Mouse (Mus musculus): ENCODE data around the gene Ptgs2. TPM values are rescaled to one million over a fixed set of nuclear protein-coding genes. Genes with fewer than 3 reads are reported as not detected.

The Ptgs2 gene
- polyA plus RNA-seq, 1 experiment from 2014 or later = 0.09 TPM

DNA sequence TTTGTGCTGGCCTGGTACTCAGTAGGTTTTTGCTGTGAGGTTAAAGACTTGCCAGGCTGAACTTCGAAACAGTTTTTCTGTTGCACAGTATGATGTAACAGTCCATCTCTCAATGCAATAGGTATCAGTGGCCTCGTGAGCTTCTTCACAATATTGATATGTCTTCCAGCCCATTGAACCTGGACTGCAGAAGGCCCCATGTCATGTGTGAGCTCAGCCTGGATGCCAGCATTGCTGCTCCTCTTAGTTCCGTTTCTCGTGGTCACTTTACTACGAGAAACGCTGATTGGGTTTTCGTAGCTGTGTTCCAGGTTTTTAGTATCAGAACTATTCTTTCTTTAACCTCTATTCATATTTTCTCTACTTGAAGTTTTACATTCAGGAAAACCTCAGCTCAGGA, 6.9 kb downstream of the Ptgs2 start:
- H3K4me1 ChIP-seq (replicated peaks) = no peaks in the 10 kb centered on the region
- H3K27me3 ChIP-seq (replicated peaks) = no peaks in the 10 kb centered on the region
- no peaks in the 10 kb centered on the region for H3K9me3 ChIP-seq (replicated peaks)
- H3K4me2 ChIP-seq = no peak overlapping the region
- H3K4me3 ChIP-seq = no peak overlapping the region
- H3K9ac ChIP-seq = no peak overlapping the region
- no peak overlapping the region for H3K27ac ChIP-seq (ENCODE audit: poor library complexity, severe bottlenecking)
- no peaks in the 10 kb centered on the region for H3K36me3 ChIP-seq
- 86% methylated on average over 7 of the region's 7 CpGs for WGBS
- ATAC-seq (ENCODE audit: insufficient number of reproducible peaks, low FRiP score) = no peak

- WGBS = 76% methylated on average over 2 of the region's 2 CpGs
- no peak overlapping the region for H3K9ac ChIP-seq
- no peak for ATAC-seq (ENCODE audit: insufficient number of reproducible peaks, low FRiP score)
- H3K4me1 ChIP-seq (replicated peaks) = no peaks in the 10 kb centered on the region
- no peaks in the 10 kb centered on the region for H3K9me3 ChIP-seq (replicated peaks)
- H3K4me2 ChIP-seq = no peak overlapping the region
- H3K36me3 ChIP-seq = no peaks in the 10 kb centered on the region
- H3K27me3 ChIP-seq (replicated peaks) = no peaks in the 10 kb centered on the region
- H3K27ac ChIP-seq (ENCODE audit: poor library complexity, severe bottlenecking) = no peak overlapping the region
- H3K4me3 ChIP-seq = no peak overlapping the region
These were observed 9.8 kb downstream of the Ptgs2 start for GRCm38 (mm10) chr1:150109591-150109990.

DNA sequence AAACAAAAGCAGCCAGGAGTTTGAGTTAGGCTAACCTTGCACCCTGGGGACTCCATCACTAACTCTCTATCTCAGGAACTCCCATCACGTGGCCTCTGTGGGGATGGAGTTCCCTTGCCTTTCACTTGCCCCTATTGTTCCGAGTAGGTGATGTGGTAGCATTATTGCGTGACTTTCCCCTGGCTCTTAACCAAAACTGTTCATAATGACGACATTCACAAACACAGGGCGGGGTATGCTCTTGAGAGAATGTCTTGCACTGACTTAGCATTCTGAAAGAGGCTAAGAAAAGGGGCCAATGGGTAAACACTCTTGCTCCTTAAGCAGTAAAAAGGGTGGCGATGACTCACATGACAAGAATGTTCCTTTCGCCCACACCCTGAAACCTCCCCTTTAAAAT, 15.5 kb downstream of the Ptgs2 start:
- Histone ChIP-seq H3K27me3 (replicated peaks) (no peaks in the 10 kb centered on the region), H3K4me3 (no peak overlapping the region), H3K9me3 (replicated peaks) (no peaks in the 10 kb centered on the region), H3K4me1 (replicated peaks) (no peaks in the 10 kb centered on the region), H3K9ac (no peak overlapping the region), H3K36me3 (no peaks in the 10 kb centered on the region), H3K27ac (ENCODE audit: poor library complexity, severe bottlenecking) (no peak overlapping the region), H3K4me2 (no peak overlapping the region)
- ATAC-seq (ENCODE audit: insufficient number of reproducible peaks, low FRiP score) = no peak
- 70% methylated on average over 7 of the region's 7 CpGs for WGBS

- H3K4me1 ChIP-seq (replicated peaks) = no peaks in the 10 kb centered on the region
These were observed 18.5 kb downstream of the Ptgs2 start for GRCm38 (mm10) chr1:150118352-150118751.

DNA sequence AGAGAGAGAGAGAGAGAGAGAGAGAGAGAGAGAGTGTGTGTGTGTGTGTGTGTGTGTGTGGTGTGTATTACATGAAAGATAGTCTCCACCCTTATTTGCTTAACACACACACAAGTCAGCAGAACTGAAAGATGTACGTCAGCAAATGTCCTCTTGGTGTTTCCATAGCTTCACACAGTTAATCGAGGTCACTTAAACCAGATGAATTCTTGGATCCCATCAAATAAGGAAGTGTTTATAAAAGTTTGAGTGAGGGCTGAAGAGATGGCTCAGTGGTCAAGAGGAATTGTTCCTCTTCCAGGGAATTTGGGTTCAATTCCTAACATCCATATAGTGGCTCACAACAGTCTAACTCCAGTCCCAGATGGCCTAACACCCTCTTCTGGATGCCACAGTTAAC, 25.7 kb downstream of the Ptgs2 start:
- Histone ChIP-seq H3K27me3 (replicated peaks) (no peaks in the 10 kb centered on the region), H3K4me2 (no peak overlapping the region), H3K9ac (no peak overlapping the region), H3K27ac (ENCODE audit: poor library complexity, severe bottlenecking) (no peak overlapping the region), H3K4me3 (no peak overlapping the region), H3K4me1 (replicated peaks) (no peaks in the 10 kb centered on the region), H3K9me3 (replicated peaks) (no peaks in the 10 kb centered on the region; the same call in 1 of the 2 replicates), H3K36me3 (no peaks in the 10 kb centered on the region)
- no peak for ATAC-seq (ENCODE audit: insufficient number of reproducible peaks, low FRiP score)
- 76% methylated on average over 2 of the region's 2 CpGs for WGBS

More at GRCm38 (mm10) chr1:150118352-150118751, 18.5 kb downstream of the Ptgs2 start:
- 71% methylated on average over 5 of the region's 5 CpGs for WGBS
- H3K9ac ChIP-seq = no peak overlapping the region
- no peaks in the 10 kb centered on the region for H3K9me3 ChIP-seq (replicated peaks)
- no peaks in the 10 kb centered on the region for H3K36me3 ChIP-seq
- no peaks in the 10 kb centered on the region for H3K27me3 ChIP-seq (replicated peaks)
- H3K4me3 ChIP-seq = no peak overlapping the region
- no peak overlapping the region for H3K4me2 ChIP-seq
- no peak for ATAC-seq (ENCODE audit: insufficient number of reproducible peaks, low FRiP score)
- H3K27ac ChIP-seq (ENCODE audit: poor library complexity, severe bottlenecking) = no peak overlapping the region

DNA sequence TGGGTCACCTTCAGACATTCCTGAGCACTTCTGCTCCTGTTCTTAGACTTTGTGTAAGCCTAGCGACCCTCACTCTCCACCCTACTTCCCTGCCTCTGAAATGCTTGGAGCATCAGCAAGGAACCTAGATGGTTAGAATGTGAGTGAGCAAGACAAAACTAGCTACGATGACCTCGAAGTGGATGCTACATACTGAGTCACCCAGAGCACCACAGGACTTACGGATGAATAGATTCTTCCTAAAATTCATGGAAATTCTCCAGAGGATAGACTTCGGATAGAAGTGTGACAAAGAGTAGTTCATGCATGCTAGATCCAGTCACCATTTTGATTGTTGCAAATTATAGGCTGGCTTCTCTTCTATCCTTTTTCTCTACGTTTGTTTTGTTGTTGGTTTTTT, 30.2 kb downstream of the Ptgs2 start:
- Histone ChIP-seq H3K27me3 (replicated peaks) (no peaks in the 10 kb centered on the region), H3K4me1 (replicated peaks) (no peaks in the 10 kb centered on the region), H3K9ac (no peak overlapping the region), H3K9me3 (replicated peaks) (no peaks in the 10 kb centered on the region; the same call in 1 of the 2 replicates), H3K36me3 (no peaks in the 10 kb centered on the region), H3K4me3 (no peak overlapping the region), H3K4me2 (no peak overlapping the region), H3K27ac (ENCODE audit: poor library complexity, severe bottlenecking) (no peak overlapping the region)
- no peak for ATAC-seq (ENCODE audit: insufficient number of reproducible peaks, low FRiP score)
- 76% methylated on average over 6 of the region's 6 CpGs for WGBS

DNA sequence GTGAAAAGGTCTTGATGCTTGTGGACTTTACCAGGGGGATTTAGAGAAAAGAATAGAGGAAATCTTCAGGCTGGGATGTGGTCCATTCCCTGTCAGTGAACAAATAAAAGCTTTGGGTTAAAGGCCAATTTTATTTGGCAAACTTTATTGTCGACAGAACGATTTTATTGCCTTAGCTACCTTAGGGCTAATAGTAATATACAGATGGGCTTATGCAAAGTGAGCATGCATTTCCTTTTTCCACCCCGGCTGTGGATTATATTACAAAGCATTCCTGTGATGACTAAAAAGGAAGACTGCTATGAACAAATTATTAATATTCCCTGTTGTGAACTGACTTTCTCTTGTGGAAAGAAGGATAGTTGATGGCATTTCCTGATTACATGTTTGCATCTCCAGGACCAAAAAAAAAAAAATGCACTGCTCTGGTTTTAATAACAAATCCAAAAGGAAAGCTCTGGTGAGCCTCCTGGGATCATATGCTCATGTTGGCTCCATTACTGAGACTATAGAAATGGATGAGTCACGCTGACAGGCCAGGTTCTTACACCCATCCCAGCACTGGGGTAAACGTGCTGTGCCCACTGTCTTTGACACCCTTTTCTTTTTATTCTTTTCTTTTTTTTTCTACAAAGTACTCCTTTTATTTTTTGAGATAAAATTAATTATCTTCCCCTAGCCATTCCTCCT, 30.9 kb downstream of the Ptgs2 start:
- 77% methylated on average over 5 of the region's 5 CpGs for WGBS
- no peaks in the 10 kb centered on the region for H3K27me3 ChIP-seq (replicated peaks)
- H3K9ac ChIP-seq = no peak overlapping the region
- no peak overlapping the region for H3K27ac ChIP-seq (ENCODE audit: poor library complexity, severe bottlenecking)
- H3K4me3 ChIP-seq = no peak overlapping the region
- ATAC-seq (ENCODE audit: insufficient number of reproducible peaks, low FRiP score) = no peak
- no peaks in the 10 kb centered on the region; the same call in 1 of the 2 replicates for H3K9me3 ChIP-seq (replicated peaks)
- H3K4me1 ChIP-seq (replicated peaks) = no peaks in the 10 kb centered on the region
- H3K4me2 ChIP-seq = no peak overlapping the region
- H3K36me3 ChIP-seq = no peaks in the 10 kb centered on the region

DNA sequence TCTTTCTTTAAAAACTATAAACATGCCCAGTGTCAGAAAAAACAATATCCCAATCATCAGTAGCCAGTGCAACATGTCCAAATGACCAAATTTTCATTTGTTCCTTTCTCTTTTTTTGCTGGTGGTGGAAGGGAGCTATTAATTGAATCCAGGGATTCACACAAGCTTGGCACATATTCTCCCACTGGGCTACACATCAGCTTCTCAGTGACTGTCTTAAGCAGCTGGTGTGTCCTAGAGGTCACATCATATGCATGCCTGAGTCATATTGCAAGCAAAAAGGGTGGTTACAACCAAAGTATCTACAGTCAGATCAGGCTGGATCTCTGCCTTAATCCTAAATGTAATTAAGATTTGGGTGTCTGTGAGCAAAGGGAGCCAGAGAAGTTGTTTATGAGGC, 35.5 kb downstream of the Ptgs2 start:
- no peak for ATAC-seq (ENCODE audit: insufficient number of reproducible peaks, low FRiP score)
- H3K27me3 ChIP-seq (replicated peaks) = no peaks in the 10 kb centered on the region
- no peak overlapping the region for H3K4me2 ChIP-seq
- H3K36me3 ChIP-seq = no peaks in the 10 kb centered on the region
- no peaks in the 10 kb centered on the region for H3K4me1 ChIP-seq (replicated peaks)
- H3K27ac ChIP-seq (ENCODE audit: poor library complexity, severe bottlenecking) = no peak overlapping the region
- H3K9me3 ChIP-seq (replicated peaks) = no peaks in the 10 kb centered on the region
- H3K4me3 ChIP-seq = no peak overlapping the region
- H3K9ac ChIP-seq = no peak overlapping the region

DNA sequence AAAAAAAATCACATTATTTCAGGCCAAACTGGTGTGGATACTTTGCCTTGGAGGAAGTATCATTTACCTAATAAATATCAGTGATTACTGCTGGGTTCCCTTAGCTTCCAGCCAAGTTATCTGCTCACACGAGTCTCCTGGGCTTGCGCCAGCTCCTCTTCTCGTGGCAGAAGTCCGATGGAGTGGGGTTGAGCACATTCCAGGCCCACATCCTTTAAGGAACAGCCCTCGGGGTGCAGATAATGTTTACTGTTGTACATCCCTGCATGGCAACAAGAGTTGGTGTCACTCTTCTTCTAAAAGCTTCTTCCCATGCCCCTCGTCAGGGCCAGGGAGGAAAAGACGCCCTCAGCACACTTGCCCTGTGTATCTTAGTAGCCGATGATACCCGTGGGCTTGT, 39.9 kb downstream of the Ptgs2 start:
- ATAC-seq (ENCODE audit: insufficient number of reproducible peaks, low FRiP score) = no peak
- H3K27ac ChIP-seq (ENCODE audit: poor library complexity, severe bottlenecking) = no peak overlapping the region
- no peaks in the 10 kb centered on the region for H3K36me3 ChIP-seq
- H3K9ac ChIP-seq = no peak overlapping the region
- no peaks in the 10 kb centered on the region for H3K27me3 ChIP-seq (replicated peaks)
- H3K4me3 ChIP-seq = no peak overlapping the region
- no peak overlapping the region for H3K4me2 ChIP-seq
- no peaks in the 10 kb centered on the region for H3K9me3 ChIP-seq (replicated peaks)
- no peaks in the 10 kb centered on the region for H3K4me1 ChIP-seq (replicated peaks)
- WGBS = 61% methylated on average over 9 of the region's 9 CpGs

GRCm38 (mm10) chr1:150141939-150142338, 42.1 kb downstream of the Ptgs2 start:
- no peak overlapping the region for H3K4me2 ChIP-seq
- no peak for ATAC-seq (ENCODE audit: insufficient number of reproducible peaks, low FRiP score)
- no peak overlapping the region for H3K4me3 ChIP-seq
- WGBS = 90% methylated on average over 1 of the region's 1 CpGs
- no peaks in the 10 kb centered on the region for H3K9me3 ChIP-seq (replicated peaks)
- H3K27ac ChIP-seq (ENCODE audit: poor library complexity, severe bottlenecking) = no peak overlapping the region
- H3K36me3 ChIP-seq = no peaks in the 10 kb centered on the region
- no peaks in the 10 kb centered on the region for H3K4me1 ChIP-seq (replicated peaks)
- no peak overlapping the region for H3K9ac ChIP-seq
- no peaks in the 10 kb centered on the region for H3K27me3 ChIP-seq (replicated peaks)

DNA sequence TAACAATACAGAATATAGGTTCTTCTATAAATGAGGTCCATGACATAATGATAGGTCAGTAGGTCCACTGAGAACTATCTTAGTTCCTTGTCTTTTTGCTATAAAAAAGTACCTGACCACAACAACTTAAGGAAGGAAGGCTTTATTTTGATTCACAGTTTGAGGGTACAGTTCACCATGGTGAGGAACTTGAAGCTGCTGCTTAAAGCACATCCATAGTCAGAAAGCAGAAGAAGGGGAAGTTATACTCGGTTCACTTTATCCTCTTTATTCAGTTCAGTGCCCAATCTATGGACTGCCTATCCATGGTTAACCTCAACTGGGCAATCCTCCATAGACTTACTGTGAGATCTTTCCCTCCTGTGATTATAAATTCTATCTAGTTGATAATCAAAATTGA, 43.7 kb downstream of the Ptgs2 start:
- H3K27ac ChIP-seq (ENCODE audit: poor library complexity, severe bottlenecking) = no peak overlapping the region
- no peak overlapping the region for H3K4me3 ChIP-seq
- WGBS = 55% methylated on average over 1 of the region's 1 CpGs
- H3K4me2 ChIP-seq = no peak overlapping the region
- no peaks in the 10 kb centered on the region for H3K9me3 ChIP-seq (replicated peaks)
- H3K9ac ChIP-seq = no peak overlapping the region
- H3K36me3 ChIP-seq = no peaks in the 10 kb centered on the region
- ATAC-seq (ENCODE audit: insufficient number of reproducible peaks, low FRiP score) = no peak
- no peaks in the 10 kb centered on the region for H3K27me3 ChIP-seq (replicated peaks)
- no peaks in the 10 kb centered on the region for H3K4me1 ChIP-seq (replicated peaks)

DNA sequence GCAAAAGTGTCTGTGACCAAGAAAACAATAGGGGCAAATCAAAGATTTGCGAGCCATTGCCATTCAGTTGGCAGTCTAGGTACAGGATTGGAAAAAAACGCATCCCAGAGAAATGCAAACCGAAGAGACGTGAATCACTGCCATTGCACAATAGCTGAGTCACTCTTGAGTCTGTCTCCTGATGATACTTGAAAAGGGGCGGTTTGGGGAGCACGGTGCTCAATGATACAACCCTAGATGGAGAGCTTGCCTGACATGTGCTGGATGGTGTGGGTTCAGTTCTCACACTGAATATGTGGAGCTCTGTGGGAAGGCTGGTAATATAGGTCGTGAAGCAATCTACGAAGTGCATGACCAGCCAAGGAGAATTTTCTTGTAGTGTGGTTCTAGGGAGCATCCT, 45.2 kb downstream of the Ptgs2 start:
- Histone ChIP-seq H3K4me2 (no peak overlapping the region), H3K9ac (no peak overlapping the region), H3K4me3 (no peak overlapping the region), H3K9me3 (replicated peaks) (no peaks in the 10 kb centered on the region), H3K4me1 (replicated peaks) (no peaks in the 10 kb centered on the region), H3K27me3 (replicated peaks) (no peaks in the 10 kb centered on the region), H3K36me3 (no peaks in the 10 kb centered on the region), H3K27ac (ENCODE audit: poor library complexity, severe bottlenecking) (no peak overlapping the region)
- no peak for ATAC-seq (ENCODE audit: insufficient number of reproducible peaks, low FRiP score)
- 76% methylated on average over 8 of the region's 8 CpGs for WGBS
